Mouse (Mus musculus) hindbrain, embryonic 16.5 days (tissue): ENCODE results near the gene Kcna7. TPM values are rescaled to one million over a fixed set of nuclear protein-coding genes. Genes with fewer than 3 reads are reported as not detected.
"Not testable (repeated sequence)": the region's sequence is repeated elsewhere in the genome, so short reads cannot be mapped to it uniquely, and the experiment has no call there.

Experiments
- ATAC-seq: fragments of 200-750 bp; cut with Nextera tagmentation; 2 replicates; pipeline ENCODE4 v1.8.0; 2017; ENCODE audit warnings: moderate TSS enrichment, moderate library complexity
- H3K27ac ChIP-seq: fragments of 300-500 bp; sonication (generic); 2 replicates; pipeline ENCODE4 v1.5.1; 2014; ENCODE audit warnings: low read depth, mild to moderate bottlenecking, control low read depth, low read length, moderate library complexity
- H3K27me3 ChIP-seq: fragments of 300-500 bp; sonication (generic); replicated peaks from 2 replicates; pipeline ENCODE4 v1.6.1; 2014; ENCODE audit warnings: low read length; ENCODE audit not compliant: control insufficient read depth, insufficient read depth
- H3K36me3 ChIP-seq: fragments of 300-500 bp; sonication (generic); 2 replicates; pipeline ENCODE4 v1.6.1; 2014; ENCODE audit warnings: mild to moderate bottlenecking, low read length, moderate library complexity, mixed read lengths; ENCODE audit not compliant: control insufficient read depth, insufficient read depth
- H3K4me1 ChIP-seq: fragments of 300-500 bp; sonication (generic); 2 replicates; pipeline ENCODE4 v1.6.1; 2014; ENCODE audit warnings: low read depth, low read length; ENCODE audit not compliant: control insufficient read depth, insufficient read depth
- H3K4me2 ChIP-seq: fragments of 300-500 bp; sonication (generic); 2 replicates; pipeline ENCODE4 v1.6.1; 2014; ENCODE audit warnings: mild to moderate bottlenecking, low read length, control low read depth, moderate library complexity
- H3K4me3 ChIP-seq: fragments of 300-500 bp; sonication (generic); 2 replicates; pipeline ENCODE4 v1.5.1; 2014; ENCODE audit warnings: mild to moderate bottlenecking, low read length, control low read depth, moderate library complexity
- H3K9ac ChIP-seq: fragments of 300-500 bp; sonication (generic); 2 replicates; pipeline ENCODE4 v1.6.1; 2014; ENCODE audit warnings: low read depth, mild to moderate bottlenecking, control low read depth, low read length, moderate library complexity
- H3K9me3 ChIP-seq: fragments of 300-500 bp; sonication (generic); 2 replicates; pipeline ENCODE4 v1.6.1; 2014; ENCODE audit warnings: mild to moderate bottlenecking, low read length, moderate library complexity; ENCODE audit not compliant: control insufficient read depth
- WGBS: fragments of 180-500 bp; shearing (Covaris S2); extraction: QIAGEN DNeasy Blood & Tissue Kit; methylation state at CpG from one replicate; pipeline ENCODE4 v1.1.7; 2014; 5-methylcytosine and 5-hydroxymethylcytosine counted together
- polyA plus RNA-seq: library from polyadenylated mRNA; unstranded; fragments of >200 nt; fragmentation: Nextera tagmentation; extraction: Ambion mirVana; gene quantifications from 2 replicates; pipeline ENCODE4 v1.2.1, GENCODE M21; 2015

Gene Kcna7
- polyA plus RNA-seq, 1 experiment from 2014 or later = 0.06 TPM

DNA sequence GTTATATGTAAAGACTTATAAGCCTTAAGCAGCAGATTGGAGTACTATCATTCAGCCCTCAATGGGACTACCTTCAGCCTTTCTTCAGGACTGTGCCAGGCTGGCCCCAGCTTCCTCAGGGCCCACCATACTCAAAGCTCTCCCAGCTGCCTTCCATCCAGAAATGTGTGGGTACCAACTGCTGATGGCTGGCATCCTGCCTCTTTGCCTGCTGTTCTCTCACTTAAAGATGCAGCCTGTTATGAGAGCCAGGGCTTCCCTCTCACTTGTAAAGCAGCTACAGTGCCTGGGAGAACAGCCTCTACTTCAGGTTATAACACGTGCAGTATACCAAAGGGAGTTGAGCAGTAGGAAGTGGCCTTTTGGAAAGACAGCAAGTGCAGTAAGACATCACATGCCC lies 29.4 kb upstream of the Kcna7 start:
- Histone ChIP-seq H3K9ac (no peak overlapping the region), H3K4me3 (no peak overlapping the region), H3K27ac (no peak overlapping the region), H3K36me3 (peaks cover 57% of the 10 kb centered on the region), H3K27me3 (no peaks in the 10 kb centered on the region), H3K9me3 (no peaks in the 10 kb centered on the region), H3K4me2 (no peak overlapping the region), H3K4me1 (no peaks in the 10 kb centered on the region; the same call in 1 of the 2 replicates)
- WGBS = 70% methylated on average over 1 of the region's 1 CpGs
- ATAC-seq = no peak

- Histone ChIP-seq H3K36me3 (peaks cover 73% of the 10 kb centered on the region), H3K4me1 (no peaks in the 10 kb centered on the region), H3K4me3 (no peak overlapping the region), H3K27ac (no peak overlapping the region), H3K4me2 (no peak overlapping the region), H3K9me3 (no peaks in the 10 kb centered on the region), H3K9ac (no peak overlapping the region), H3K27me3 (no peaks in the 10 kb centered on the region)
- no peak for ATAC-seq
- WGBS = 86% methylated on average over 3 of the region's 3 CpGs
Observed at GRCm38 (mm10) chr7:45386077-45386476, 19.4 kb upstream of the Kcna7 start.

DNA sequence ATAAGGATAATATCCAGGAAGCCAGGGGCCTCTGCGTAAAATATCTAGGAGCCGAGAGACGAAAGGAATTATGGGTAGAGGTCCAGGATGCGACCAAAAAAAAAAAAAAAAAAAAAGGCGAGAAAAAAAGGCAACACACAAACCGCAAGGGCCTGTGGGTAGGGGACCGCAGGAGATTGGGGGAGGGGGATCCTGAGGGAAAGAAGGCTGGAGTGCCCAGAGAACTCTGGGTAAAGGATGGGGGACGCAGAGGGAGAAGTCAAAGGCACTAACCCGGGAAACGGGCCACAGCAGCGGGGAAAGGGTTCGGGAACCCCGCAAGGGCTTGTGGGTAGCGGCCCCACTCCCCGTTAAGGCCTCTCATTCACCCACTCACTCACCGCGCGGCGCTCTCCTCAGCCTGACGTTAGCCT lies 10.3 kb upstream of the Kcna7 start:
- H3K4me1 ChIP-seq = peaks cover 16% of the 10 kb centered on the region
- H3K27me3 ChIP-seq = no peaks in the 10 kb centered on the region
- peak overlapping the region; percentile 48 for H3K4me3 ChIP-seq
- peaks cover 13% of the 10 kb centered on the region for H3K36me3 ChIP-seq
- H3K9me3 ChIP-seq = no peaks in the 10 kb centered on the region
- ATAC-seq = peak; percentile 76
- peak overlapping the region; percentile 66 for H3K9ac ChIP-seq
- peak overlapping the region; percentile 95 for H3K27ac ChIP-seq
- 0% methylated on average over 16 of the region's 20 CpGs for WGBS
- peak overlapping the region; percentile 97 for H3K4me2 ChIP-seq

DNA sequence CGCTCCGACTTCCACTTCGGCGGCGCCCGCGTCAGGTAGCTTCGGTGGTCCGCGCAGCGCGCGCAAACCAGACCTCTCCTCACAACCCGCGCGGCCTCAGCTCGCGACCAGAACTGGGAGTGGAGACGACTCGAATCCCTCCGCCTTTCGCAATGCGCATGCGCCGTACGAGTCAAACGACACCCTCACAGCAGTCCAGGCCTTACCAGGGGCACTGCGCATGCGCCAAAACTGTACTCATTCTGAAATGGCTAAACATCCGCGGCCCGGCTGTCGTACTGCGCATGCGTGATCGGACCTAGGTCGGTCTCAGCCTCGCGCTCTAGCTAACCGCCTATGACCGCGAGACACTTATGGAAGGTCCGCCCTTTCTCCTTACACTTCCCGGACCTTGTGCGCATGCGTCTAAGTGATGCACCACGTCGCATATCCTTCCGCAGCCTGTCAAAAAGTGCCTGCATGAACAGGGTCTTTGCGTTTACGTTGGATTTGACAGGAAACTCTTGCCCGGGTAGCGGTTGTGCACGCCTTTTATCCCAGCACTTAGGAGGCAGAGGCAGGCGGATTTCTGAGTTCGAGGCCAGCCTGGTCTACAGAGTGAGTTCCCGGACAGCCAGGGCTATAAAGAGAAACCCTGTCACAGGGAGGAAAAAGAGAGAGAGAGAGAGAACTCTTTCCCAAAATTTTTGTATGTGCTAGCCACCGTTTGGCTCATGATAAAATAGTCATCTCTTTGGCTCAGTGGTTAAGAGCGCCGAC lies 9.7 kb upstream of the Kcna7 start, which contains the start of gene Snrnp70:
Snrnp70 (minus strand) TSS at position 165 of the 759 bp plus-strand sequence.
- peak within 1 kb of the TSS; percentile 48 for H3K4me3 ChIP-seq
- under 1% methylated on average over 60 of the region's 60 CpGs for WGBS

DNA sequence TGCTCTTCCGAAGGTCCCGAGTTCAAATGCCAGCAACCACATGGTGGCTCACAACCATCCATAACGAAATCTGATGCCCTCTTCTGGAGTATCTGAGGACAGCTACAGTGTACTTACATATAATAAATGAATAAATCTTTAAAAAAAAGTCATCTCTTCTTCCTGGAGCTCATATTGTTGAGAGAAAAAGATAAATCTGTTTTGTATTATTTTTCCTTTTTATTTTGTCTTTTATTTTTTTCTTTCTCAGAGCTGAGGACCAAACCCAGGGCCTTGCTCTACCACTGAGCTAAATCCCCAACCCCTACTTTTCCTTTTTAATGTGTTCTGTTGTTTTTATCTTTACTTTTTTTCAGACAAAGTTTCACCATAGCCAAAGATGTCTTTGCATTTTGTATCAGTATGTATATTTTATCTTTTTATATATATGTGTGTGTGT lies 9.1 kb upstream of the Kcna7 start:
- not testable (repeated sequence) for H3K36me3 ChIP-seq, H3K27me3 ChIP-seq, H3K9me3 ChIP-seq
- WGBS = 4% methylated on average over 3 of the region's 3 CpGs
- peak overlapping the region; percentile 48 for H3K4me3 ChIP-seq
- H3K9ac ChIP-seq = peak overlapping the region; percentile 60; the same call in 1 of the 2 replicates
- H3K4me2 ChIP-seq = peak overlapping the region; percentile 73
- ATAC-seq = peak; percentile 31
- peaks cover 16% of the 10 kb centered on the region for H3K4me1 ChIP-seq
- H3K27ac ChIP-seq = peak overlapping the region; percentile 83

More for the DNA sequence above, 9.7 kb upstream of the Kcna7 start, which contains the start of gene Snrnp70:
- Histone ChIP-seq H3K9ac (peak within 1 kb of the TSS; percentile 66), H3K4me1 (peaks cover 16% of the 10 kb centered on the region), H3K4me2 (peak within 1 kb of the TSS; percentile 97), H3K36me3 (peaks cover 8% of the 10 kb centered on the region), H3K9me3 (no peaks in the 10 kb centered on the region), H3K27me3 (no peaks in the 10 kb centered on the region), H3K27ac (peak within 1 kb of the TSS; percentile 95)
- peak; percentile 97 for ATAC-seq

GRCm38 (mm10) chr7:45396787-45397186 lies 8.7 kb upstream of the Kcna7 start:
- Histone ChIP-seq H3K9me3 (no peaks in the 10 kb centered on the region), H3K36me3 (peaks cover under 1% of the 10 kb centered on the region; the same call in 1 of the 2 replicates), H3K27me3 (no peaks in the 10 kb centered on the region), H3K27ac (no peak overlapping the region), H3K4me3 (no peak overlapping the region), H3K4me1 (peaks cover 16% of the 10 kb centered on the region), H3K4me2 (no peak overlapping the region), H3K9ac (no peak overlapping the region)
- WGBS = 79% methylated on average over 2 of the region's 2 CpGs
- ATAC-seq = no peak

GRCm38 (mm10) chr7:45401521-45402085 lies 3.9 kb upstream of the Kcna7 start:
- no peaks in the 10 kb centered on the region for H3K9me3 ChIP-seq
- no peak for ATAC-seq
- peaks cover 19% of the 10 kb centered on the region for H3K27me3 ChIP-seq
- H3K9ac ChIP-seq = no peak overlapping the region
- peaks cover 5% of the 10 kb centered on the region; the same call in 1 of the 2 replicates for H3K4me1 ChIP-seq
- H3K36me3 ChIP-seq = no peaks in the 10 kb centered on the region
- H3K27ac ChIP-seq = no peak overlapping the region
- WGBS = 81% methylated on average over 10 of the region's 10 CpGs
- no peak overlapping the region for H3K4me3 ChIP-seq
- H3K4me2 ChIP-seq = no peak overlapping the region

- no peaks in the 10 kb centered on the region for H3K36me3 ChIP-seq
- H3K27ac ChIP-seq = no peak overlapping the region
- peaks cover 39% of the 10 kb centered on the region for H3K27me3 ChIP-seq
- ATAC-seq = no peak
- H3K4me2 ChIP-seq = no peak overlapping the region
- H3K4me1 ChIP-seq = peaks cover 7% of the 10 kb centered on the region; the same call in 1 of the 2 replicates
- WGBS = 46% methylated on average over 6 of the region's 6 CpGs
- H3K9ac ChIP-seq = no peak overlapping the region
- H3K4me3 ChIP-seq = no peak overlapping the region
- no peaks in the 10 kb centered on the region for H3K9me3 ChIP-seq
Observed at GRCm38 (mm10) chr7:45403532-45404261, 1.8 kb upstream of the Kcna7 start.
